Mouse (Mus musculus) embryonic facial prominence, embryonic 10.5 days (tissue): ENCODE data around the gene Olfr557. TPM values are rescaled to one million over a fixed set of nuclear protein-coding genes. Genes with fewer than 3 reads are reported as not detected.
A peak's percentile ranks its signal among the peaks of the same experiment; 100 is the strongest.

Experiments
- DNase-seq: peaks from one replicate; pipeline ENCODE4 v3.0.0-alpha.2; 2017; ENCODE audit warnings: low spot score
- H3K27ac ChIP-seq: fragments of 300-500 bp; sonication (generic); replicated peaks from 2 replicates; pipeline ENCODE4 v1.5.1; 2016; ENCODE audit warnings: mild to moderate bottlenecking
- H3K27me3 ChIP-seq: fragments of 300-500 bp; sonication (generic); replicated peaks from 2 replicates; pipeline ENCODE4 v1.6.1; 2016; ENCODE audit warnings: low read depth, mild to moderate bottlenecking; ENCODE audit not compliant: poor library complexity, severe bottlenecking
- H3K36me3 ChIP-seq: fragments of 300-500 bp; sonication (generic); replicated peaks from 2 replicates; pipeline ENCODE4 v1.6.1; 2016; ENCODE audit warnings: mild to moderate bottlenecking, moderate library complexity
- H3K4me1 ChIP-seq: fragments of 300-500 bp; sonication (generic); 2 replicates; pipeline ENCODE4 v1.6.1; 2016
- H3K4me3 ChIP-seq: fragments of 300-500 bp; sonication (generic); 2 replicates; pipeline ENCODE4 v1.5.1; 2016; ENCODE audit warnings: mild to moderate bottlenecking, moderate library complexity
- H3K9me3 ChIP-seq: fragments of 300-500 bp; sonication (generic); 2 replicates; pipeline ENCODE4 v1.6.1; 2016; ENCODE audit warnings: mild to moderate bottlenecking
- WGBS: fragments of 180-500 bp; shearing (Covaris S2); methylation state at CpG from one replicate; pipeline ENCODE4 v1.1.7; 2016; 5-methylcytosine and 5-hydroxymethylcytosine counted together
- polyA plus RNA-seq: library from polyadenylated mRNA; unstranded; fragments of >200 nt; fragmentation: Nextera tagmentation; extraction: Ambion mirVana; gene quantifications from 2 replicates; pipeline ENCODE4 v1.2.1, GENCODE M21; 2016

The Olfr557 gene
- polyA plus RNA-seq, result not detected in 2 replicates

- no peaks in the 10 kb centered on the region for H3K36me3 ChIP-seq
- no peaks in the 10 kb centered on the region for H3K9me3 ChIP-seq
- no peaks in the 10 kb centered on the region for H3K27me3 ChIP-seq
- WGBS, result 79% methylated on average over 5 of the region's 5 CpGs
- H3K4me1 ChIP-seq, result no peaks in the 10 kb centered on the region
- peak; percentile 39 for DNase-seq
- H3K4me3 ChIP-seq, result no peak within 1 kb of the TSS
- H3K27ac ChIP-seq, result no peak within 1 kb of the TSS
Observed at GRCm38 (mm10) chr7:102695358-102696125, at the start of gene Olfr557. Gene Olfr557 (plus strand): TSS chr7:102695910.

- Histone ChIP-seq H3K27ac (no peak within 1 kb of the TSS), H3K27me3 (no peaks in the 10 kb centered on the region), H3K9me3 (no peaks in the 10 kb centered on the region), H3K36me3 (no peaks in the 10 kb centered on the region), H3K4me1 (no peaks in the 10 kb centered on the region), H3K4me3 (no peak within 1 kb of the TSS)
- 84% methylated on average over 1 of the region's 1 CpGs for WGBS
- no peak for DNase-seq
Observed at GRCm38 (mm10) chr7:102658523-102658922, 37.2 kb upstream of the Olfr557 start, which contains the start of gene Olfr555. Gene Olfr555 (plus strand): TSS chr7:102658823.

GRCm38 (mm10) chr7:102664599-102664998 lies 31.1 kb upstream of the Olfr557 start, which contains the start of gene Olfr556:
Gene Olfr556 (plus strand): TSS chr7:102664899.
- Histone ChIP-seq H3K4me3 (no peak within 1 kb of the TSS), H3K27me3 (no peaks in the 10 kb centered on the region), H3K27ac (no peak within 1 kb of the TSS), H3K9me3 (no peaks in the 10 kb centered on the region), H3K36me3 (no peaks in the 10 kb centered on the region), H3K4me1 (no peaks in the 10 kb centered on the region)
- no peak for DNase-seq
- whole genome bisulfite sequencing, result 63% methylated on average over 3 of the region's 3 CpGs

GRCm38 (mm10) chr7:102665378-102665777 lies 30.3 kb upstream of the Olfr557 start:
- H3K27me3 ChIP-seq, result no peaks in the 10 kb centered on the region
- H3K9me3 ChIP-seq, result no peaks in the 10 kb centered on the region
- H3K36me3 ChIP-seq, result no peaks in the 10 kb centered on the region
- H3K27ac ChIP-seq, result no peak overlapping the region
- H3K4me1 ChIP-seq, result no peaks in the 10 kb centered on the region
- no peak for DNase-seq
- no peak overlapping the region for H3K4me3 ChIP-seq
- whole genome bisulfite sequencing, result 47% methylated on average over 2 of the region's 2 CpGs

GRCm38 (mm10) chr7:102676225-102676624 lies 19.5 kb upstream of the Olfr557 start:
- no peaks in the 10 kb centered on the region for H3K4me1 ChIP-seq
- no peak for DNase-seq
- peaks cover 5% of the 10 kb centered on the region; the same call in 1 of the 2 replicates for H3K36me3 ChIP-seq
- 88% methylated on average over 2 of the region's 2 CpGs for WGBS
- no peaks in the 10 kb centered on the region for H3K9me3 ChIP-seq
- H3K27me3 ChIP-seq, result no peaks in the 10 kb centered on the region
- H3K4me3 ChIP-seq, result no peak overlapping the region
- H3K27ac ChIP-seq, result no peak overlapping the region

GRCm38 (mm10) chr7:102681916-102682315 lies 13.8 kb upstream of the Olfr557 start:
- no peak overlapping the region for H3K27ac ChIP-seq
- peaks cover 5% of the 10 kb centered on the region; the same call in 1 of the 2 replicates for H3K4me1 ChIP-seq
- DNase-seq, result no peak
- 90% methylated on average over 1 of the region's 1 CpGs for WGBS
- no peaks in the 10 kb centered on the region for H3K9me3 ChIP-seq
- H3K27me3 ChIP-seq, result no peaks in the 10 kb centered on the region
- H3K36me3 ChIP-seq, result peaks cover 5% of the 10 kb centered on the region; the same call in 1 of the 2 replicates
- no peak overlapping the region for H3K4me3 ChIP-seq

GRCm38 (mm10) chr7:102686944-102687501 lies 8.7 kb upstream of the Olfr557 start, which contains the start of gene Trim68:
Gene Trim68 (minus strand): TSS chr7:102687327.
- DNase-seq, result peak; percentile 95

GRCm38 (mm10) chr7:102698461-102698860 lies 2.8 kb downstream of the Olfr557 start:
- Histone ChIP-seq H3K4me3 (no peak overlapping the region), H3K27me3 (no peaks in the 10 kb centered on the region), H3K9me3 (no peaks in the 10 kb centered on the region), H3K4me1 (no peaks in the 10 kb centered on the region), H3K27ac (no peak overlapping the region), H3K36me3 (no peaks in the 10 kb centered on the region)
- no peak for DNase-seq
- 89% methylated on average over 7 of the region's 7 CpGs for WGBS

More at GRCm38 (mm10) chr7:102686944-102687501, 8.7 kb upstream of the Olfr557 start, which contains the start of gene Trim68:
- H3K4me3 ChIP-seq, result peak within 1 kb of the TSS; percentile 72
- H3K27ac ChIP-seq, result peak within 1 kb of the TSS; percentile 89
- H3K36me3 ChIP-seq, result no peaks in the 10 kb centered on the region
- under 1% methylated on average over 40 of the region's 40 CpGs for WGBS
- no peaks in the 10 kb centered on the region for H3K9me3 ChIP-seq
- H3K4me1 ChIP-seq, result peaks cover 8% of the 10 kb centered on the region
- H3K27me3 ChIP-seq, result no peaks in the 10 kb centered on the region

GRCm38 (mm10) chr7:102701915-102702314 lies 6.2 kb downstream of the Olfr557 start, which contains the start of gene Olfr558:
Gene Olfr558 (plus strand): TSS chr7:102702215.
- Histone ChIP-seq H3K9me3 (no peaks in the 10 kb centered on the region), H3K4me3 (no peak within 1 kb of the TSS), H3K27ac (no peak within 1 kb of the TSS), H3K36me3 (no peaks in the 10 kb centered on the region), H3K27me3 (no peaks in the 10 kb centered on the region), H3K4me1 (no peaks in the 10 kb centered on the region)
- no peak for DNase-seq

- Histone ChIP-seq H3K4me1 (no peaks in the 10 kb centered on the region), H3K4me3 (no peak within 1 kb of the TSS), H3K36me3 (no peaks in the 10 kb centered on the region), H3K9me3 (no peaks in the 10 kb centered on the region), H3K27ac (no peak within 1 kb of the TSS), H3K27me3 (no peaks in the 10 kb centered on the region)
- WGBS, result 64% methylated on average over 1 of the region's 1 CpGs
- no peak for DNase-seq
Observed at GRCm38 (mm10) chr7:102718970-102719369, 23.3 kb downstream of the Olfr557 start, which contains the start of gene Olfr33. Gene Olfr33 (minus strand): TSS chr7:102719070.

GRCm38 (mm10) chr7:102727391-102727790 lies 31.7 kb downstream of the Olfr557 start, which contains the start of gene Olfr559:
Gene Olfr559 (minus strand): TSS chr7:102727491.
- no peak for DNase-seq
- H3K9me3 ChIP-seq, result no peaks in the 10 kb centered on the region
- no peaks in the 10 kb centered on the region for H3K4me1 ChIP-seq
- H3K4me3 ChIP-seq, result no peak within 1 kb of the TSS
- H3K36me3 ChIP-seq, result no peaks in the 10 kb centered on the region
- H3K27ac ChIP-seq, result no peak within 1 kb of the TSS
- no peaks in the 10 kb centered on the region for H3K27me3 ChIP-seq

GRCm38 (mm10) chr7:102733793-102734192 lies 38.1 kb downstream of the Olfr557 start:
- no peaks in the 10 kb centered on the region for H3K9me3 ChIP-seq
- DNase-seq, result no peak
- H3K36me3 ChIP-seq, result no peaks in the 10 kb centered on the region
- H3K27me3 ChIP-seq, result no peaks in the 10 kb centered on the region
- no peaks in the 10 kb centered on the region for H3K4me1 ChIP-seq
- WGBS, result 63% methylated on average over 1 of the region's 1 CpGs
- no peak overlapping the region for H3K27ac ChIP-seq
- H3K4me3 ChIP-seq, result no peak overlapping the region

- Histone ChIP-seq H3K27me3 (no peaks in the 10 kb centered on the region), H3K4me3 (no peak overlapping the region), H3K4me1 (no peaks in the 10 kb centered on the region), H3K9me3 (no peaks in the 10 kb centered on the region), H3K36me3 (no peaks in the 10 kb centered on the region), H3K27ac (no peak overlapping the region)
- 51% methylated on average over 2 of the region's 2 CpGs for WGBS
- DNase-seq, result no peak
Observed at GRCm38 (mm10) chr7:102737705-102738104, 42.0 kb downstream of the Olfr557 start.
